Mouse (Mus musculus): Measurements from ENCODE around the gene Mcoln2. TPM values are rescaled to one million over a fixed set of nuclear protein-coding genes. Genes with fewer than 3 reads are reported as not detected.
A peak's percentile ranks its signal among the peaks of the same experiment; 100 is the strongest.

The Mcoln2 gene
- polyA plus RNA-seq, 1 experiment from 2014 or later: 0.27 TPM

DNA sequence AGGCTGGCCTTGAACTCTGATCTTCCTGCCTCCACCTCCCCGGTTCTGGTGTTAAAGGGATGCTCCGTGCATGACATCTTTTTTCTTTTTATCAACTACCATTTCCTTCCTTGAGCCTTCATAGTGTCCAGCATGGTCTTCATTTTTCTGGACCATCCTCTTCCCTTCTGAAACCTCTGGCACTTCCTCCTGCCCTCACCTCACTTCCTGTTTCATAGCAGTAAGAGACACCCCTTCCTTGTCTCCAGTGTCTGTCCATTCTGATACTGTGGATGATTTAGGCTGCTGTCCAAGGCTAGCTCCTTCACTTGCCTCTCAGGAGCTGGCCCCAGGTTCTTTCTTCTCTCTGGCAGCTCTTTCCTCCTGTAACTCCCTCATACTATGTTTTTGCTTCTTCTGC is 14.2 kb upstream of the Mcoln2 start:
- Histone ChIP-seq H3K27ac (ENCODE audit: low read depth, low read length) (no peak overlapping the region), H3K9me3 (ENCODE audit: control insufficient read depth, low read length) (no peaks in the 10 kb centered on the region), H3K4me3 (ENCODE audit: low read depth, low read length) (no peak overlapping the region), H3K4me1 (replicated peaks; ENCODE audit: control insufficient read depth, insufficient read depth, low read length) (no peaks in the 10 kb centered on the region), H3K36me3 (ENCODE audit: control insufficient read depth, insufficient read depth, low read length) (no peaks in the 10 kb centered on the region), H3K27me3 (ENCODE audit: control insufficient read depth, insufficient read depth, low read length) (no peaks in the 10 kb centered on the region), H3K9ac (ENCODE audit: low read length) (no peak overlapping the region), H3K4me2 (ENCODE audit: low read depth, low read length, severe bottlenecking) (no peak overlapping the region)
- no peak for ATAC-seq (replicated peaks; ENCODE audit: low FRiP score)
- DNase-seq (ENCODE audit: low spot score): no peak
- WGBS: 86% methylated on average over 2 of the region's 2 CpGs

DNA sequence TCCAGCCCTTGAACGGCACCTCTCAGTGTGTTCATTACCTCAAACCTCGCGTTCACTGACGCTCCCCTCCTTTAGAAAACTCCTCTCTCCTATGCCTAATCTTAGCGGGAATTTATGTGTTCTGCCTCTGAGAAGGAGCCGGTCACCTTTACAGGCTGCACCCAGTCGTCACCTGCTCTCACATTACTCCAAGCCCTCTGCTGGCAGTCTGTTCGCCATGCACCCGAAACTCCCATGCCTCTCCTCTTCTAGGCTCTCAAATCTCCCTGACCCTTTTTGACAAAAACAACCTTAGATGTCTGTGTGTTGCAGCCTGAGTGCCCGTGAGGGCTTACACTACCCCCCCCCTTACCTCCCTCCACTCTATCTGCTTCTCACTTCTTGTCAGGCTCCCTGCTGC is 13.2 kb upstream of the Mcoln2 start:
- no peaks in the 10 kb centered on the region for H3K36me3 ChIP-seq (ENCODE audit: control insufficient read depth, insufficient read depth, low read length)
- H3K4me1 ChIP-seq (replicated peaks; ENCODE audit: control insufficient read depth, insufficient read depth, low read length): no peaks in the 10 kb centered on the region
- ATAC-seq (replicated peaks; ENCODE audit: low FRiP score) (no peak), DNase-seq (ENCODE audit: low spot score) (no peak)
- no peak overlapping the region for H3K27ac ChIP-seq (ENCODE audit: low read depth, low read length)
- no peaks in the 10 kb centered on the region for H3K9me3 ChIP-seq (ENCODE audit: control insufficient read depth, low read length)
- H3K4me3 ChIP-seq (ENCODE audit: low read depth, low read length): no peak overlapping the region
- WGBS: 41% methylated on average over 10 of the region's 10 CpGs
- H3K27me3 ChIP-seq (ENCODE audit: control insufficient read depth, insufficient read depth, low read length): no peaks in the 10 kb centered on the region
- no peak overlapping the region for H3K9ac ChIP-seq (ENCODE audit: low read length)
- H3K4me2 ChIP-seq (ENCODE audit: low read depth, low read length, severe bottlenecking): no peak overlapping the region

DNA sequence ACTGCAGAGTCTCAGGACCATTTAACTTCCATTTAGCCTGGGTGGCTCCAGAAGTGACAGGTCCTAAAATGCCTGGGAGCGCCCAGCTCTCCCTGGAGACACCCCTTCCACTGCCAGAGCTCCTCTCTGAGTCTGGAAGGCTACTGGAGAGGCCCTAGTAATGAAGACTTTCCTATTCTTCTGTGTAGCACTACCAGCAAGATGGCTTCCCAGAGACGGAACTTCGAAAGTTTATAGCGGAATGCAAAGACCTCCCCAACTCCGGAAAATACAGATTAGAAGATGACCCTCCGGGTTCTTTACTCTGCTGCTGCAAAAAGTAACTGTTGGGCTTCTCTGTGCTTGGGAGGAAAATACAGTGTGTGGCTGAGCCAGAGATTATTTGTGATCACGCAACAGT is 9.4 kb upstream of the Mcoln2 start:
- Histone ChIP-seq H3K4me3 (ENCODE audit: low read depth, low read length) (no peak overlapping the region), H3K27me3 (ENCODE audit: control insufficient read depth, insufficient read depth, low read length) (no peaks in the 10 kb centered on the region), H3K36me3 (ENCODE audit: control insufficient read depth, insufficient read depth, low read length) (no peaks in the 10 kb centered on the region), H3K9ac (ENCODE audit: low read length) (no peak overlapping the region), H3K4me1 (replicated peaks; ENCODE audit: control insufficient read depth, insufficient read depth, low read length) (no peaks in the 10 kb centered on the region), H3K9me3 (ENCODE audit: control insufficient read depth, low read length) (no peaks in the 10 kb centered on the region; the same call in 1 of the 2 replicates), H3K4me2 (ENCODE audit: low read depth, low read length, severe bottlenecking) (no peak overlapping the region), H3K27ac (ENCODE audit: low read depth, low read length) (no peak overlapping the region)
- ATAC-seq (replicated peaks; ENCODE audit: low FRiP score) (no peak), DNase-seq (ENCODE audit: low spot score) (no peak)
- 93% methylated on average over 7 of the region's 7 CpGs for WGBS

DNA sequence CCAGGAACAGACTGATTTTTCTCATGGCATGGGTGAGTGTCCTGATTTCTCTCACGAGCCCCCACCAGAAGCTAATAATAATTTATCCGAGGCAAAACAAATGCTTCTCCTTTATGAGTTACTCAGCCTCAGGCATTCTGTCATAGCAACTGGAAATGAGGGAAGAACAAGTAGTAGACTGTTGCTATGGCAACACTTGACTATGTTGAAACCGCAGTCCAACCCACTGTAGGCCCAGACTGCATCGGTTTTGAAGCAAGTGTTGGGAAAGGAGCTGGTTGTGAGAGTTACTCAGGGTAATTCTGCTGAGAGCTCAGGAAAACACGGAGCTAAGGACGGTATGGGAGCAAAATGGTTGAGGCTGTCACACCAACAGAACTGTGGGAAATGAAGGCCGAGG is 7.1 kb upstream of the Mcoln2 start:
- no peak for DNase-seq (ENCODE audit: low spot score)
- ATAC-seq (replicated peaks; ENCODE audit: low FRiP score): no peak
- Histone ChIP-seq H3K9me3 (ENCODE audit: control insufficient read depth, low read length) (no peaks in the 10 kb centered on the region; the same call in 1 of the 2 replicates), H3K27ac (ENCODE audit: low read depth, low read length) (no peak overlapping the region), H3K9ac (ENCODE audit: low read length) (no peak overlapping the region), H3K4me1 (replicated peaks; ENCODE audit: control insufficient read depth, insufficient read depth, low read length) (no peaks in the 10 kb centered on the region), H3K4me3 (ENCODE audit: low read depth, low read length) (no peak overlapping the region), H3K4me2 (ENCODE audit: low read depth, low read length, severe bottlenecking) (no peak overlapping the region), H3K36me3 (ENCODE audit: control insufficient read depth, insufficient read depth, low read length) (no peaks in the 10 kb centered on the region), H3K27me3 (ENCODE audit: control insufficient read depth, insufficient read depth, low read length) (no peaks in the 10 kb centered on the region)
- WGBS: 88% methylated on average over 7 of the region's 7 CpGs

DNA sequence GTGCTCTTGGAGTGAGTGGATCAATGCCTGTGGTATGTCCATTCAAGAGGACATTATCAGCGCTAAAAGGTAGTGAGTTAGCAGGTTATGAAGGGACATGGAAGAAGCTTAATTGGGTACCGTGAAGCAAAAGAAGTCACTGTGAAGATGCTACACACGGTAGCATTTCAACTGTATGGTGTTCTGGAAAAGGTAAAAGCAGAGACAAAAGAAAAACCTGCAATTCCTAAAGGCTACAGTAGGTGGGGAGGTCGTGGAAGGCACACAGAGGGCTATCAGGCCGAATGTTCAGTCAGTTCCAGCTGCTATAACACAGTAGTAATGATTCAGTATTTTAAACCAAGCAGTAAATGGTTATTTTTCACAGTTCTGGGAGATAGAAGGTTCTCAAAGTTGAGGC is 4.1 kb upstream of the Mcoln2 start:
- H3K36me3 ChIP-seq (ENCODE audit: control insufficient read depth, insufficient read depth, low read length): no peaks in the 10 kb centered on the region
- WGBS: 55% methylated on average over 5 of the region's 5 CpGs
- H3K4me2 ChIP-seq (ENCODE audit: low read depth, low read length, severe bottlenecking): no peak overlapping the region
- no peaks in the 10 kb centered on the region; the same call in 1 of the 2 replicates for H3K9me3 ChIP-seq (ENCODE audit: control insufficient read depth, low read length)
- H3K27me3 ChIP-seq (ENCODE audit: control insufficient read depth, insufficient read depth, low read length): 0 out of 2 replicates have a peak, but pooled peaks cover 3% of the 10 kb centered on the region
- no peak overlapping the region for H3K9ac ChIP-seq (ENCODE audit: low read length)
- H3K27ac ChIP-seq (ENCODE audit: low read depth, low read length): no peak overlapping the region
- ATAC-seq (replicated peaks; ENCODE audit: low FRiP score): no peak
- peaks cover 4% of the 10 kb centered on the region; the same call in 1 of the 2 replicates for H3K4me1 ChIP-seq (replicated peaks; ENCODE audit: control insufficient read depth, insufficient read depth, low read length)
- no peak overlapping the region for H3K4me3 ChIP-seq (ENCODE audit: low read depth, low read length)
- DNase-seq (ENCODE audit: low spot score): no peak

DNA sequence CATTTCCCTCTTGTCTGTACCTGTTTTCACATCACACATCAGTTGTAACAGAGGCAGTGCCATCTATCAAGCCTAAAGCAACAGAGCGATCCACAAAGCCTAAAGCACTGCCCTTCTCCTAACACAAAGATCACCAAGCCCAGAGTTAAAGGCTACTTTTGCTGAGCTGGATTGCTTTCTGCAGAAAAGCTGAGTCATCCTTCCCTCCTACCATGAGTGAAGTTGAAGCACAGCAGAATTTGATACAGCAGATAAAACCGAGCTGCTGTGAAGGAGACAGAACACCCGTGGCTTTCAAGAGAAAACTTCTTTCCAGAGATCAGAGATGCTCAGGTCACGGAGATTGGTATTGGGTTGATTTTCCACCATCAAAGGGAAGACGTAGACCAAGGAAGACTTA is 3.5 kb upstream of the Mcoln2 start:
- Histone ChIP-seq H3K27me3 (ENCODE audit: control insufficient read depth, insufficient read depth, low read length) (0 out of 2 replicates have a peak, but pooled peaks cover 3% of the 10 kb centered on the region), H3K4me3 (ENCODE audit: low read depth, low read length) (no peak overlapping the region), H3K9me3 (ENCODE audit: control insufficient read depth, low read length) (no peaks in the 10 kb centered on the region; the same call in 1 of the 2 replicates), H3K4me2 (ENCODE audit: low read depth, low read length, severe bottlenecking) (no peak overlapping the region), H3K9ac (ENCODE audit: low read length) (no peak overlapping the region), H3K36me3 (ENCODE audit: control insufficient read depth, insufficient read depth, low read length) (no peaks in the 10 kb centered on the region), H3K27ac (ENCODE audit: low read depth, low read length) (no peak overlapping the region), H3K4me1 (replicated peaks; ENCODE audit: control insufficient read depth, insufficient read depth, low read length) (peaks cover 5% of the 10 kb centered on the region; the same call in 1 of the 2 replicates)
- 77% methylated on average over 5 of the region's 5 CpGs for WGBS
- DNase-seq (ENCODE audit: low spot score) (no peak), ATAC-seq (replicated peaks; ENCODE audit: low FRiP score) (no peak)

DNA sequence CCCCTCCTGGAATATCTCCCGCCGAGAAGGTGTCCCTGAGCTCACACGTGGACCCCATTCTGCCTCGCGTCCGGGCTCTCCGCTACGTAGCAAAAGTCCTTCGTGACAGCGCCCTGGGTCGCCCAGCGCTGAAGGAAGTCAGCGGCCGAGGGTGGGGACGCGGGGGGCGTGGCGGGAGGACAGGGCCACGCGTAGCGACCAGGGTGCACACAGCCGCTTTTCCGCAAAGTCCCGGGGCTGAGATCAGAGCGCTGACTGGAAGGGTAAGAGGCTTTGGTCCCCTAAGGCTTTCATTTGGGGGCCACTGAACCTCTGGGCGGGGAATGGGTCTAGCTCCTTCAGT is 396 bp downstream of the Mcoln2 start:
- Histone ChIP-seq H3K4me3 (ENCODE audit: low read depth, low read length) (peak overlapping the region; percentile 31), H3K27ac (ENCODE audit: low read depth, low read length) (no peak overlapping the region), H3K4me2 (ENCODE audit: low read depth, low read length, severe bottlenecking) (peak overlapping the region; percentile 73), H3K4me1 (replicated peaks; ENCODE audit: control insufficient read depth, insufficient read depth, low read length) (peaks cover 5% of the 10 kb centered on the region; the same call in 1 of the 2 replicates), H3K36me3 (ENCODE audit: control insufficient read depth, insufficient read depth, low read length) (no peaks in the 10 kb centered on the region), H3K9me3 (ENCODE audit: control insufficient read depth, low read length) (no peaks in the 10 kb centered on the region; the same call in 1 of the 2 replicates), H3K9ac (ENCODE audit: low read length) (peak overlapping the region; percentile 2; the same call in 1 of the 2 replicates), H3K27me3 (ENCODE audit: control insufficient read depth, insufficient read depth, low read length) (0 out of 2 replicates have a peak, but pooled peaks cover 6% of the 10 kb centered on the region)
- DNase-seq (ENCODE audit: low spot score) (peak; percentile 58), ATAC-seq (replicated peaks; ENCODE audit: low FRiP score) (peak; percentile 60)
- WGBS: under 1% methylated on average over 26 of the region's 26 CpGs

DNA sequence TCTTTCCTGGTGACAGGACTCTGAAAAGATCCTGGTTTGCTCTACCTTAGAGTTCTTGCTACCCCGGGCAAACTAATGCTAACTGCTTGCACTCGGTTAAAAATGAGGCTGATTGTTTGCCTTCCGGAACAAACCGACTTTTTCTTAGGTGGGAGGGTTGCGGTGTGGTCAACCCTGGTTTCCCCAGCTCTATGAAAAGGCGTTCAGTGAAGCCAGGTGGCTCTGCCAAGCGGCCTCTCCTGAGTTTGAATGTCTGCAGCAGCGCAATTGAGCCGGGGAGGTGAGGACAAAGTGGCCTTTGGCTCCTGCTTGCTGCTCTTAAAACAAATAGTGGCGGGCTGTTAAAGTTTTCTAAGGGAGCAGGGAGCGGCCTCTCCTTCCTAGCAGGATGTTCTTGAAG is 927 bp downstream of the Mcoln2 start:
- DNase-seq (ENCODE audit: low spot score) (no peak), ATAC-seq (replicated peaks; ENCODE audit: low FRiP score) (no peak)
- Histone ChIP-seq H3K4me3 (ENCODE audit: low read depth, low read length) (peak overlapping the region; percentile 31; the same call in 1 of the 2 replicates), H3K27ac (ENCODE audit: low read depth, low read length) (no peak overlapping the region), H3K9ac (ENCODE audit: low read length) (no peak overlapping the region; the same call in 1 of the 2 replicates), H3K27me3 (ENCODE audit: control insufficient read depth, insufficient read depth, low read length) (0 out of 2 replicates have a peak, but pooled peaks cover 6% of the 10 kb centered on the region), H3K9me3 (ENCODE audit: control insufficient read depth, low read length) (no peaks in the 10 kb centered on the region; the same call in 1 of the 2 replicates), H3K4me2 (ENCODE audit: low read depth, low read length, severe bottlenecking) (peak overlapping the region; percentile 73; the same call in 1 of the 2 replicates), H3K4me1 (replicated peaks; ENCODE audit: control insufficient read depth, insufficient read depth, low read length) (peaks cover 5% of the 10 kb centered on the region; the same call in 1 of the 2 replicates), H3K36me3 (ENCODE audit: control insufficient read depth, insufficient read depth, low read length) (no peaks in the 10 kb centered on the region)
- WGBS: 37% methylated on average over 11 of the region's 11 CpGs

DNA sequence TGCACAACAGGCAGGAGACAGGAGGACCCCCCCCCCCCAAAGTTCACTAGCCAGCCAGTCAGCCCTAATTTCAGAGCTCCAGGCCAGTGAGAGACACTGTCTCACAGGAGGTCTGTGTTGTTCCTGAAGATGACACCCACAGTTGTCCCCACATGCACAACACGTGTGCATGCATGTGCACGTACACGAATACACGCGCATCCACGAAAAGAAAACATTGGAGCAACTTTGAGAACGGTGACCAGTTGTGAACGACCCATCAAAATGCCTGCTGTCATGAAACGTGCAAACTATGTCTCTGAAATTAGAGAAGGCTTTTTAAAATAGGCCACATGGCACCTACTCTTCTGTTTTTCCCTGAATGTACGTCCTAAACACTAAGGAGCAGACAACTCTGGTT is 1.7 kb downstream of the Mcoln2 start:
- WGBS: 95% methylated on average over 10 of the region's 10 CpGs
- Histone ChIP-seq H3K27ac (ENCODE audit: low read depth, low read length) (no peak overlapping the region), H3K9ac (ENCODE audit: low read length) (no peak overlapping the region), H3K9me3 (ENCODE audit: control insufficient read depth, low read length) (no peaks in the 10 kb centered on the region), H3K4me3 (ENCODE audit: low read depth, low read length) (no peak overlapping the region), H3K27me3 (ENCODE audit: control insufficient read depth, insufficient read depth, low read length) (0 out of 2 replicates have a peak, but pooled peaks cover 6% of the 10 kb centered on the region), H3K36me3 (ENCODE audit: control insufficient read depth, insufficient read depth, low read length) (no peaks in the 10 kb centered on the region), H3K4me1 (replicated peaks; ENCODE audit: control insufficient read depth, insufficient read depth, low read length) (peaks cover 5% of the 10 kb centered on the region; the same call in 1 of the 2 replicates), H3K4me2 (ENCODE audit: low read depth, low read length, severe bottlenecking) (no peak overlapping the region)
- no peak for DNase-seq (ENCODE audit: low spot score)
- ATAC-seq (replicated peaks; ENCODE audit: low FRiP score): no peak
